Mouse (Mus musculus): ENCODE measurements around the gene Mkrn2os.

- TF ChIP-seq TAL1 (conservative IDR thresholded peaks at IDR 0.05; ENCODE audit: low read depth, low read length) (no peak), CTCF (IDR thresholded peaks at IDR 0.05; ENCODE audit: low read depth, low read length) (no peak), GATA1 (IDR thresholded peaks at IDR 0.05; ENCODE audit: borderline replicate concordance, low read length) (no peak), POLR2AphosphoS5 (IDR thresholded peaks at IDR 0.05; ENCODE audit: insufficient replicate concordance, low read depth, low read length) (no peak), GATA2 (IDR thresholded peaks at IDR 0.05; ENCODE audit: borderline replicate concordance, low read depth, low read length) (no peak)
Observed at GRCm38 (mm10) chr6:115583430-115584125, 8.8 kb downstream of the Mkrn2os start.

Measured in G1E (cell line).